Mouse (Mus musculus) cerebellum, postnatal 36 days (tissue): ENCODE data around the gene Gm14147.
"Not testable (repeated sequence)": the region's sequence is repeated elsewhere in the genome, so short reads cannot be mapped to it uniquely, and the experiment has no call there.

ENCODE experiments used
- DNase-seq, 2 experiments: peaks; one replicate each; pipeline ENCODE4 v3.0.0; 2021 to 2022; ENCODE audit warnings: mixed read lengths in 2 of 2

The Gm14147 gene

DNA sequence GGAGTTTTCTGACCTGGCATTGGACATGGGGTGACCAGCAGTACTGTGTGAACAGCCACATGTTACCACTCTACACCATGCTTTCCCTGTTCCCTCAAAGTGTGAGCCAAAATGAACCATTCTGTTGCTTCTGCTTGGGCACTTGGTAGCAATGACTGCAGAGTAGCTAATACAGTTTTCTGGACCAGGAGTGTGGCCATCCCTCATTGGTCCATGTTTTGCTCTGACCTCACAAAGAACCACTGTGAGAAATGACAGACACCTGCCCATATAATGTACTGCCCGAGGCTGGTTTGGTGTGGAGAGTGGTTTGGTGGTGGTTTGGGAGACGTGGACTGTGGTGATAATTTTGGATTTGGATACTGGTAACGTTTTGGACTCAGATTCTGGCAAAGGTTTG is at the start of gene Gm14147:
Gm14147 (plus strand) TSS at position 301 of the 400 bp plus-strand sequence.
- not testable (repeated sequence) for DNase-seq

DNA sequence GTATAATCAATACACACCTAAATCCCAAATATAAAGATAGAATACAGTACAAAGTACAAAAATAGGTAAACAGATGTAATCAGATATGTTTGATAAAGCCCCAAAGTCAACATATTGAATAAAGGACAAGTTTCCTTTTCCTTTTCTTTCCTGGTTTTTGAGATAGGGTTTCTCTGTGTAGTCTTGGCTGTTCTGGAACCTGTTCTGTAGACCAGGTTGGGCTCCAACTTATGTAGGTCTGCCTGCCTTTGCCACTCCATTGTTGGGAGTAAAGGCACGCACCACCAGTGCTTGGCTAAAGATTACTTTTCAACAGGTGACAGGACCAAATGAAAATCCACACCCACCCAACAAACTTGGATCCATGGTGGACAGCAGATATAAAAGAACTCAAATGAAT is 41.4 kb upstream of the Gm14147 start:
- DNase-seq = no peak

DNA sequence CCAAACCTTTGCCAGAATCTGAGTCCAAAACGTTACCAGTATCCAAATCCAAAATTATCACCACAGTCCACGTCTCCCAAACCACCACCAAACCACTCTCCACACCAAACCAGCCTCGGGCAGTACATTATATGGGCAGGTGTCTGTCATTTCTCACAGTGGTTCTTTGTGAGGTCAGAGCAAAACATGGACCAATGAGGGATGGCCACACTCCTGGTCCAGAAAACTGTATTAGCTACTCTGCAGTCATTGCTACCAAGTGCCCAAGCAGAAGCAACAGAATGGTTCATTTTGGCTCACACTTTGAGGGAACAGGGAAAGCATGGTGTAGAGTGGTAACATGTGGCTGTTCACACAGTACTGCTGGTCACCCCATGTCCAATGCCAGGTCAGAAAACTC is 5.8 kb upstream of the Gm14147 start, which contains the start of gene Gm14151:
Gm14151 (minus strand) TSS at position 101 of the 400 bp plus-strand sequence.
- not testable (repeated sequence) for DNase-seq
